Mouse (Mus musculus) CH12.LX (cell line): ENCODE results near the gene Pyroxd2. TPM values are rescaled to one million over a fixed set of nuclear protein-coding genes. Genes with fewer than 3 reads are reported as not detected.

Source experiments
- DNase-seq: peaks from one replicate; pipeline ENCODE4 v3.0.0-alpha.2; 2013; ENCODE audit errors: extremely low read depth
- H3K27ac ChIP-seq: 2 replicates; pipeline ENCODE4 v1.5.1; 2012; ENCODE audit warnings: low read depth, mild to moderate bottlenecking, control low read depth, moderate library complexity; ENCODE audit not compliant: insufficient read depth
- H3K27me3 ChIP-seq: replicated peaks from 2 replicates; pipeline ENCODE3; 2012; ENCODE audit warnings: inconsistent platforms
- H3K36me3 ChIP-seq, 2 experiments: replicated peaks in 1 of 2; 2 replicates each; pipeline versions ENCODE3 to v1.6.1; 2012; ENCODE audit warnings: inconsistent platforms in 1 of 2, low read length in 1 of 2, mild to moderate bottlenecking in 1 of 2, mixed read lengths in 1 of 2, moderate library complexity in 1 of 2; ENCODE audit not compliant: control insufficient read depth in 1 of 2, insufficient read depth in 1 of 2
- H3K4me1 ChIP-seq, 2 experiments: 2 replicates each; pipeline ENCODE4 v1.6.1; 2012; ENCODE audit warnings: inconsistent platforms in 1 of 2, moderate library complexity in 1 of 2; ENCODE audit not compliant: insufficient read depth in 2 of 2, control insufficient read depth in 1 of 2
- H3K4me2 ChIP-seq: 2 replicates; pipeline ENCODE4 v1.6.1; 2012; ENCODE audit warnings: low read depth, mild to moderate bottlenecking, control low read depth; ENCODE audit not compliant: poor library complexity, insufficient read depth, severe bottlenecking
- H3K4me3 ChIP-seq, 3 experiments: fragments of 150-350 bp in 1 of 3; sonication (generic) in 1 of 3; replicated peaks in 1 of 3; 2 replicates each; pipeline versions ENCODE3 to v1.5.1; 2011 to 2012; ENCODE audit warnings: low read depth in 2 of 3, low read length in 2 of 3, mild to moderate bottlenecking in 2 of 3, moderate library complexity in 2 of 3, control low read depth in 1 of 3, improper control_type of control experiment in 1 of 3, inconsistent platforms in 1 of 3, mixed read lengths in 1 of 3; ENCODE audit not compliant: poor library complexity in 1 of 3
- H3K79me2 ChIP-seq: replicated peaks from 2 replicates; pipeline ENCODE4 v1.6.1; 2012; ENCODE audit warnings: mild to moderate bottlenecking, moderate library complexity; ENCODE audit not compliant: control insufficient read depth, poor library complexity, insufficient read depth, severe bottlenecking; ENCODE audit errors: extremely low read depth
- H3K9ac ChIP-seq: 2 replicates; pipeline ENCODE4 v1.6.1; 2012; ENCODE audit warnings: low read depth, mild to moderate bottlenecking, control low read depth, moderate library complexity; ENCODE audit not compliant: insufficient read depth
- H3K9me3 ChIP-seq: replicated peaks from 2 replicates; pipeline ENCODE3; 2012; ENCODE audit warnings: low read length, inconsistent platforms, mixed read lengths
- BHLHE40 ChIP-seq: IDR thresholded peaks from 2 replicates; pipeline ENCODE4 v1.6.1; 2011; ENCODE audit warnings: mild to moderate bottlenecking, low read depth, low read length, improper control_type of control experiment
- CHD1 ChIP-seq: IDR thresholded peaks from 2 replicates; pipeline ENCODE4 v1.6.1; 2012; ENCODE audit warnings: low read depth, low read length, improper control_type of control experiment, inconsistent platforms
- CHD2 ChIP-seq: IDR thresholded peaks from 2 replicates; pipeline ENCODE4 v1.6.1; 2011; ENCODE audit warnings: low read length, improper control_type of control experiment
- CTCF ChIP-seq, 2 experiments: IDR thresholded peaks in 1 of 2; conservative IDR thresholded peaks in 1 of 2; 2 replicates each; pipeline ENCODE4 v1.5.1; 2011 to 2012; ENCODE audit warnings: low read depth in 2 of 2, low read length in 2 of 2, improper control_type of control experiment in 1 of 2, inconsistent platforms in 1 of 2, mild to moderate bottlenecking in 1 of 2, moderate library complexity in 1 of 2
- E2F4 ChIP-seq: IDR thresholded peaks from 2 replicates; pipeline ENCODE4 v1.6.1; 2011; ENCODE audit warnings: low read depth, low read length, improper control_type of control experiment; ENCODE audit not compliant: insufficient replicate concordance
- ELF1 ChIP-seq: IDR thresholded peaks from 2 replicates; pipeline ENCODE4 v1.6.1; 2014; ENCODE audit warnings: low read depth, mild to moderate bottlenecking, inconsistent platforms, low read length, improper control_type of control experiment
- EP300 ChIP-seq: IDR thresholded peaks from 2 replicates; pipeline ENCODE4 v1.6.1; 2011; ENCODE audit warnings: low read length, improper control_type of control experiment
- ETS1 ChIP-seq: conservative IDR thresholded peaks from 2 replicates; pipeline ENCODE4 v1.6.1; 2012; ENCODE audit warnings: low read depth, mild to moderate bottlenecking, inconsistent platforms, low read length, improper control_type of control experiment, moderate library complexity
- GABPA ChIP-seq: IDR thresholded peaks from 2 replicates; pipeline ENCODE4 v1.6.1; 2012; ENCODE audit warnings: low read depth, low read length, improper control_type of control experiment, inconsistent platforms; ENCODE audit not compliant: insufficient replicate concordance
- HCFC1 ChIP-seq: IDR thresholded peaks from 2 replicates; pipeline ENCODE4 v1.6.1; 2012; ENCODE audit warnings: low read depth, mild to moderate bottlenecking, inconsistent platforms, low read length, improper control_type of control experiment
- IRF4 ChIP-seq: IDR thresholded peaks from 2 replicates; pipeline ENCODE4 v1.6.1; 2014; ENCODE audit warnings: low read depth, mild to moderate bottlenecking, inconsistent platforms, low read length, improper control_type of control experiment
- JUN ChIP-seq: IDR thresholded peaks from 2 replicates; pipeline ENCODE4 v1.6.1; 2011; ENCODE audit warnings: low read depth, mild to moderate bottlenecking, low read length, improper control_type of control experiment, moderate library complexity; ENCODE audit not compliant: insufficient read depth
- JUND ChIP-seq: conservative IDR thresholded peaks from 2 replicates; pipeline ENCODE4 v1.6.1; 2011; ENCODE audit warnings: low read depth, low read length, improper control_type of control experiment
- KAT2A ChIP-seq: IDR thresholded peaks from 2 replicates; pipeline ENCODE4 v1.6.1; 2012; ENCODE audit warnings: low read length, improper control_type of control experiment, inconsistent platforms; ENCODE audit not compliant: insufficient replicate concordance
- MAFK ChIP-seq: IDR thresholded peaks from 2 replicates; pipeline ENCODE4 v1.6.1; 2011; ENCODE audit warnings: low read length, improper control_type of control experiment; ENCODE audit not compliant: insufficient replicate concordance
- MAX ChIP-seq: IDR thresholded peaks from 2 replicates; pipeline ENCODE4 v1.6.1; 2011; ENCODE audit warnings: low read length, improper control_type of control experiment
- MAZ ChIP-seq: IDR thresholded peaks from 2 replicates; pipeline ENCODE4 v1.6.1; 2012; ENCODE audit warnings: low read depth, mild to moderate bottlenecking, inconsistent platforms, low read length, improper control_type of control experiment, moderate library complexity
- MEF2A ChIP-seq: IDR thresholded peaks from 2 replicates; pipeline ENCODE4 v1.6.1; 2014; ENCODE audit warnings: low read depth, mild to moderate bottlenecking, inconsistent platforms, low read length, improper control_type of control experiment, borderline replicate concordance
- MXI1 ChIP-seq: IDR thresholded peaks from 2 replicates; pipeline ENCODE4 v1.6.1; 2011; ENCODE audit warnings: mild to moderate bottlenecking, low read depth, low read length, improper control_type of control experiment
- MYC ChIP-seq: IDR thresholded peaks from 2 replicates; pipeline ENCODE4 v1.6.1; 2011; ENCODE audit warnings: low read depth, mild to moderate bottlenecking, improper control_type of control experiment, low read length
- NELFE ChIP-seq: IDR thresholded peaks from 2 replicates; pipeline ENCODE4 v1.6.1; 2011; ENCODE audit warnings: low read depth, low read length, improper control_type of control experiment
- NRF1 ChIP-seq: IDR thresholded peaks from 2 replicates; pipeline ENCODE4 v1.6.1; 2014; ENCODE audit warnings: low read depth, mild to moderate bottlenecking, inconsistent platforms, low read length, improper control_type of control experiment, moderate library complexity
- PAX5 ChIP-seq: IDR thresholded peaks from 2 replicates; pipeline ENCODE4 v1.6.1; 2012; ENCODE audit warnings: low read length, inconsistent platforms, mixed read lengths
- POLR2A ChIP-seq: IDR thresholded peaks from 2 replicates; pipeline ENCODE4 v1.6.1; 2011; ENCODE audit warnings: low read depth, mild to moderate bottlenecking, improper control_type of control experiment, low read length
- POLR2AphosphoS2 ChIP-seq: IDR thresholded peaks from 2 replicates; pipeline ENCODE4 v1.6.1; 2011; ENCODE audit warnings: low read depth, low read length, improper control_type of control experiment
- RAD21 ChIP-seq: IDR thresholded peaks from 2 replicates; pipeline ENCODE4 v1.6.1; 2011; ENCODE audit warnings: low read depth, mild to moderate bottlenecking, low read length, improper control_type of control experiment, moderate library complexity
- RCOR1 ChIP-seq: conservative IDR thresholded peaks from 2 replicates; pipeline ENCODE4 v1.6.1; 2012; ENCODE audit warnings: low read depth, mild to moderate bottlenecking, inconsistent platforms, low read length, improper control_type of control experiment
- SIN3A ChIP-seq: IDR thresholded peaks from 2 replicates; pipeline ENCODE4 v1.6.1; 2012; ENCODE audit warnings: low read length, improper control_type of control experiment, inconsistent platforms
- SMC3 ChIP-seq: IDR thresholded peaks from 2 replicates; pipeline ENCODE4 v1.6.1; 2011; ENCODE audit warnings: low read depth, low read length, improper control_type of control experiment
- TBP ChIP-seq: conservative IDR thresholded peaks from 2 replicates; pipeline ENCODE4 v1.6.1; 2011; ENCODE audit warnings: low read depth, low read length, improper control_type of control experiment
- TCF12 ChIP-seq: IDR thresholded peaks from 2 replicates; pipeline ENCODE4 v1.6.1; 2014; ENCODE audit warnings: low read depth, mild to moderate bottlenecking, inconsistent platforms, low read length, improper control_type of control experiment
- UBTF ChIP-seq: IDR thresholded peaks from 2 replicates; pipeline ENCODE4 v1.6.1; 2012; ENCODE audit warnings: low read depth, mild to moderate bottlenecking, inconsistent platforms, low read length, improper control_type of control experiment, moderate library complexity
- USF1 ChIP-seq: IDR thresholded peaks from 2 replicates; pipeline ENCODE4 v1.6.1; 2014; ENCODE audit warnings: low read depth, mild to moderate bottlenecking, inconsistent platforms, low read length, improper control_type of control experiment
- USF2 ChIP-seq: conservative IDR thresholded peaks from 2 replicates; pipeline ENCODE4 v1.6.1; 2011; ENCODE audit warnings: low read depth, low read length, improper control_type of control experiment
- ZC3H11A ChIP-seq: IDR thresholded peaks from 2 replicates; pipeline ENCODE4 v1.6.1; 2012; ENCODE audit warnings: low read depth, mild to moderate bottlenecking, inconsistent platforms, low read length, improper control_type of control experiment
- ZKSCAN1 ChIP-seq: IDR thresholded peaks from 2 replicates; pipeline ENCODE4 v1.6.1; 2012; ENCODE audit warnings: low read depth, inconsistent platforms, low read length, improper control_type of control experiment, borderline replicate concordance
- ZMIZ1 ChIP-seq: IDR thresholded peaks from 2 replicates; pipeline ENCODE4 v1.6.1; 2012; ENCODE audit warnings: low read depth, mild to moderate bottlenecking, inconsistent platforms, low read length, improper control_type of control experiment
- ZNF384 ChIP-seq: IDR thresholded peaks from 2 replicates; pipeline ENCODE4 v1.6.1; 2012; ENCODE audit warnings: low read depth, low read length, improper control_type of control experiment, inconsistent platforms
- dilution Hi-C: fragments of 300-500 bp; cut with MboI; formaldehyde crosslinking; loops from 2 replicates; pipeline ENCODE4 v1.14.3; 2020; ENCODE audit warnings: low sequenced_read_pairs; ENCODE audit not compliant: extremely low pct_unique_long_range_greater_than_20kb, extremely low pct_ligation_motif_present
- in situ Hi-C: fragments of 300-500 bp; cut with MboI; formaldehyde crosslinking; loops from 3 replicates; pipeline ENCODE4 v1.14.3; 2019; ENCODE audit warnings: low sequenced_read_pairs, low pct_ligation_motif_present, low pct_unique_long_range_greater_than_20kb, mixed read lengths
- polyA plus RNA-seq: library from polyadenylated mRNA; unstranded; fragments of >175 nt; gene quantifications from 2 replicates; pipeline ENCODE4 v1.2.1, GENCODE M21; 2012; ENCODE audit warnings: low read depth; ENCODE audit not compliant: insufficient read length
- total RNA-seq, 2 experiments: library from RNA; depleted of rRNA; stranded (reverse); fragments of 300-350 nt in 1 of 2; fragments of >200 nt in 1 of 2; gene quantifications; 2 replicates each; pipeline ENCODE4 v1.2.3; 2012 to 2014

Pyroxd2 gene
- total and polyA plus RNA-seq, 3 experiments: 0.10 TPM; not detected in 2

- Histone ChIP-seq H3K9ac (no peak overlapping the region), H3K36me3 (peaks cover 39 to 73% of the 10 kb centered on the region in 2 experiments), H3K4me2 (peak overlapping the region; percentile 42), H3K27ac (peak overlapping the region; percentile 55), H3K4me3 (no peak overlapping the region), H3K9me3 (no peaks in the 10 kb centered on the region), H3K27me3 (no peaks in the 10 kb centered on the region), H3K4me1 (peaks cover 10 to 27% of the 10 kb centered on the region in 2 experiments), H3K79me2 (no peaks in the 10 kb centered on the region)
- in situ Hi-C loops (no loop called here), dilution Hi-C loops (no loop called here)
- peak; percentile 85 for DNase-seq
- TF ChIP-seq CHD2: peak; percentile 77
- 0 out of 2 replicates have a peak, but pooled peaks have one; percentile 26 for TF ChIP-seq POLR2A
- no peak for TF ChIP-seq SMC3
- TF ChIP-seq MXI1: 0 out of 2 replicates have a peak, but pooled peaks have one; percentile 39
- no peak for TF ChIP-seq RAD21
- peak; percentile 70; the same call in 1 of the 2 replicates for TF ChIP-seq SIN3A
- TF ChIP-seq MAZ: peak; percentile 79
- TF ChIP-seq TBP: no peak
- peak; percentile 73 for TF ChIP-seq JUN
- no peak for TF ChIP-seq UBTF
- no peak for TF ChIP-seq PAX5
- TF ChIP-seq MYC: 0 out of 2 replicates have a peak, but pooled peaks have one; percentile 19
- TF ChIP-seq IRF4: no peak; the same call in 1 of the 2 replicates
- TF ChIP-seq USF2: no peak
- TF ChIP-seq NRF1: no peak
- peak; percentile 28; the same call in 1 of the 2 replicates for TF ChIP-seq ELF1
- no peak for TF ChIP-seq ZKSCAN1
- TF ChIP-seq MAFK: 0 out of 2 replicates have a peak, but pooled peaks have one; percentile 19
- peak; percentile 57; the same call in 1 of the 2 replicates for TF ChIP-seq BHLHE40
- TF ChIP-seq JUND: peak; percentile 59
- peak; percentile 5; the same call in 1 of the 2 replicates for TF ChIP-seq MEF2A
- no peak for TF ChIP-seq ZC3H11A
- TF ChIP-seq EP300: peak; percentile 61
- TF ChIP-seq MAX: peak; percentile 59; the same call in 1 of the 2 replicates
- TF ChIP-seq ZMIZ1: no peak
- no peak for TF ChIP-seq POLR2AphosphoS2
- TF ChIP-seq HCFC1: no peak
- peak; percentile 59; the same call in 1 of the 2 replicates for TF ChIP-seq TCF12
- no peak for TF ChIP-seq USF1
- TF ChIP-seq KAT2A: no peak
- 0 out of 2 replicates have a peak, but pooled peaks have one; percentile 31 for TF ChIP-seq NELFE
- TF ChIP-seq ETS1: peak; percentile 91
- no peak for TF ChIP-seq ZNF384
- TF ChIP-seq RCOR1: no peak
- TF ChIP-seq CTCF (conservative IDR thresholded peaks at IDR 0.05 in 1 of 2, IDR thresholded peaks at IDR 0.05 in 1 of 2; ENCODE audit: low read depth in 2 of 2, low read length in 2 of 2): no peak
- no peak for TF ChIP-seq GABPA
- TF ChIP-seq CHD1: no peak
- TF ChIP-seq E2F4: no peak
These were observed 17.7 kb upstream of the Pyroxd2 start for GRCm38 (mm10) chr19:42770141-42770872.
